Mouse (Mus musculus) monocyte, adult 5-6 weeks (primary cell): Measurements from ENCODE around the gene Vgf. TPM values are rescaled to one million over a fixed set of nuclear protein-coding genes. Genes with fewer than 3 reads are reported as not detected.

Source experiments
- ATAC-seq: fragments of 153-309, 156-312 bp; replicated peaks from 2 replicates; pipeline ENCODE4 v1.8.0; 2017; ENCODE audit warnings: mild to moderate bottlenecking; ENCODE audit not compliant: low TSS enrichment, insufficient number of reproducible peaks, severe bottlenecking, poor library complexity, low FRiP score
- total RNA-seq: library from RNA; stranded (forward); fragments of 200-1000, 200-491, 200-594 nt; gene quantifications from 3 replicates; pipeline ENCODE4 v1.2.3, GENCODE M21; 2017

The Vgf gene
- total RNA-seq, 1 experiment from 2014 or later, result not detected

GRCm38 (mm10) chr5:137029273-137029585 lies 3.0 kb downstream of the Vgf start:
- ATAC-seq, result no peak

- ATAC-seq, result peak; percentile 82
Measured at GRCm38 (mm10) chr5:137029643-137030415, 3.6 kb downstream of the Vgf start.

GRCm38 (mm10) chr5:137030416-137030810 lies 4.2 kb downstream of the Vgf start:
- no peak for ATAC-seq

GRCm38 (mm10) chr5:137031076-137032032 lies 5.2 kb downstream of the Vgf start:
- no peak for ATAC-seq

- no peak for ATAC-seq
Measured at GRCm38 (mm10) chr5:137032033-137032421, 5.8 kb downstream of the Vgf start.

- 0 out of 2 replicates have a peak, but pooled peaks have one; percentile 32 for ATAC-seq
Measured at GRCm38 (mm10) chr5:137032641-137033074, 6.5 kb downstream of the Vgf start.

GRCm38 (mm10) chr5:137036211-137036610 lies 10.0 kb downstream of the Vgf start:
- no peak for ATAC-seq

- ATAC-seq, result no peak
Measured at GRCm38 (mm10) chr5:137039453-137039852, 13.3 kb downstream of the Vgf start.

- ATAC-seq, result no peak
Measured at GRCm38 (mm10) chr5:137041442-137041841, 15.2 kb downstream of the Vgf start.

- no peak for ATAC-seq
Measured at GRCm38 (mm10) chr5:137043997-137044396, 17.8 kb downstream of the Vgf start.

GRCm38 (mm10) chr5:137045402-137046323 lies 19.5 kb downstream of the Vgf start, which contains the start of gene Ap1s1:
Ap1s1 (minus strand) TSS chr5:137046135.
- ATAC-seq, result peak; percentile 77

- ATAC-seq, result 0 out of 2 replicates have a peak, but pooled peaks have one; percentile 7
Measured at GRCm38 (mm10) chr5:137046324-137046718, 20.1 kb downstream of the Vgf start.

GRCm38 (mm10) chr5:137046991-137047390 lies 20.8 kb downstream of the Vgf start:
- ATAC-seq, result no peak

- ATAC-seq, result no peak
Measured at GRCm38 (mm10) chr5:137051125-137051524, 24.9 kb downstream of the Vgf start.

- ATAC-seq, result no peak
Measured at GRCm38 (mm10) chr5:137051914-137052505, 25.8 kb downstream of the Vgf start.

GRCm38 (mm10) chr5:137054299-137054698 lies 28.1 kb downstream of the Vgf start:
- ATAC-seq, result no peak

- no peak for ATAC-seq
Measured at GRCm38 (mm10) chr5:137054873-137055272, 28.7 kb downstream of the Vgf start.

- ATAC-seq, result no peak
Measured at GRCm38 (mm10) chr5:137061809-137062481, 35.8 kb downstream of the Vgf start.
